Mouse (Mus musculus): ENCODE measurements around the gene Ubtd1. TPM values are rescaled to one million over a fixed set of nuclear protein-coding genes. Genes with fewer than 3 reads are reported as not detected.

The Ubtd1 gene
- polyA plus RNA-seq, 1 experiment from 2014 or later = 6.7 TPM

DNA sequence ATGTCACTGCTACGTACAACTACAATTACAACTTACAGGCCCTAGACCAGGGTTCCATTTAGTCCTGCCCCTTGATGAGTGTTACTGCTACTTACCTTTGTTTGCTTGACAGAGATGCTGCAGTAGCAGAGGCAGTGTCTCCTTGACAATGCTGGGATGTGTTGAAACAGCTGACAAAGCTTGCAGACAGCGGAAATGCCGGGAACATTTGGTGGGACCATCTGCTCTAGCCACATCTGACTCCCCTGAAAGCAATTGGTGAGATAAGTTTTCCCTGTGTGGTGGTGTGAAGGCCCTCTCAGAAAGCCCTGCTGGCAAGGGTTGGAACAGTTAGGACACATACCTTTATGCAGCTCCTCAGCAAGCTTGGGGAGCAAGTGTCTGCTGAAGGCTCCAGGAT is 28.0 kb upstream of the Ubtd1 start:
- Histone ChIP-seq H3K27me3 (replicated peaks; ENCODE audit: control insufficient read depth, insufficient read depth, low read length) (no peaks in the 10 kb centered on the region), H3K36me3 (ENCODE audit: control insufficient read depth, insufficient read depth, low read length) (peaks cover 49% of the 10 kb centered on the region), H3K4me1 (replicated peaks; ENCODE audit: control insufficient read depth, insufficient read depth, low read length) (no peaks in the 10 kb centered on the region), H3K9me3 (ENCODE audit: control insufficient read depth, low read length) (no peaks in the 10 kb centered on the region), H3K27ac (ENCODE audit: low read depth, low read length) (no peak overlapping the region), H3K4me2 (no peak overlapping the region), H3K9ac (ENCODE audit: low read depth, low read length) (no peak overlapping the region), H3K4me3 (ENCODE audit: low read depth, low read length) (no peak overlapping the region)
- DNase-seq (ENCODE audit: low spot score) (no peak), ATAC-seq (replicated peaks; ENCODE audit: low FRiP score) (no peak)
- WGBS = 92% methylated on average over 3 of the region's 3 CpGs

DNA sequence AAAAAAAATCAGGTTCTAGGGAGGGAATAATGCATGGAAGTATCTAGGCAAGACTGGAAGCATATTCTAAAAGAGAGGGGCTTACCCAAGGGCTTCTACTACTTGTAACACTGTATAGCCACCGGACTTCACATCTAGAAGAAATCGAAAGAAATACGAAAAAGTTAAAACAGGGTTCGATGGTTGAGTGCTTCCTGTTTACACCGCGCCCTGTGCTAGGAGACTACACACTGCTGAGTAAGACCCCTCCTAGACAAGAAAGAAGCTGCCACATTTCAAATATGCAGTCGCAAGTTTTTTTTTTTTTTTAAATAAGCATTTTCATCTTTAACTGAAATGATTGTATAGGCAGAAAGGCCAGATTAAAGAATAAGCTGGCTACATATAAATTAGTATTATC is 11.9 kb upstream of the Ubtd1 start:
- Histone ChIP-seq H3K27ac (ENCODE audit: low read depth, low read length) (no peak overlapping the region), H3K4me1 (replicated peaks; ENCODE audit: control insufficient read depth, insufficient read depth, low read length) (no peaks in the 10 kb centered on the region), H3K4me2 (no peak overlapping the region), H3K36me3 (ENCODE audit: control insufficient read depth, insufficient read depth, low read length) (peaks cover 10% of the 10 kb centered on the region; the same call in 1 of the 2 replicates), H3K9me3 (ENCODE audit: control insufficient read depth, low read length) (no peaks in the 10 kb centered on the region), H3K9ac (ENCODE audit: low read depth, low read length) (no peak overlapping the region), H3K4me3 (ENCODE audit: low read depth, low read length) (no peak overlapping the region), H3K27me3 (replicated peaks; ENCODE audit: control insufficient read depth, insufficient read depth, low read length) (no peaks in the 10 kb centered on the region)
- ATAC-seq (replicated peaks; ENCODE audit: low FRiP score) (no peak), DNase-seq (ENCODE audit: low spot score) (no peak)
- WGBS = 93% methylated on average over 7 of the region's 7 CpGs

DNA sequence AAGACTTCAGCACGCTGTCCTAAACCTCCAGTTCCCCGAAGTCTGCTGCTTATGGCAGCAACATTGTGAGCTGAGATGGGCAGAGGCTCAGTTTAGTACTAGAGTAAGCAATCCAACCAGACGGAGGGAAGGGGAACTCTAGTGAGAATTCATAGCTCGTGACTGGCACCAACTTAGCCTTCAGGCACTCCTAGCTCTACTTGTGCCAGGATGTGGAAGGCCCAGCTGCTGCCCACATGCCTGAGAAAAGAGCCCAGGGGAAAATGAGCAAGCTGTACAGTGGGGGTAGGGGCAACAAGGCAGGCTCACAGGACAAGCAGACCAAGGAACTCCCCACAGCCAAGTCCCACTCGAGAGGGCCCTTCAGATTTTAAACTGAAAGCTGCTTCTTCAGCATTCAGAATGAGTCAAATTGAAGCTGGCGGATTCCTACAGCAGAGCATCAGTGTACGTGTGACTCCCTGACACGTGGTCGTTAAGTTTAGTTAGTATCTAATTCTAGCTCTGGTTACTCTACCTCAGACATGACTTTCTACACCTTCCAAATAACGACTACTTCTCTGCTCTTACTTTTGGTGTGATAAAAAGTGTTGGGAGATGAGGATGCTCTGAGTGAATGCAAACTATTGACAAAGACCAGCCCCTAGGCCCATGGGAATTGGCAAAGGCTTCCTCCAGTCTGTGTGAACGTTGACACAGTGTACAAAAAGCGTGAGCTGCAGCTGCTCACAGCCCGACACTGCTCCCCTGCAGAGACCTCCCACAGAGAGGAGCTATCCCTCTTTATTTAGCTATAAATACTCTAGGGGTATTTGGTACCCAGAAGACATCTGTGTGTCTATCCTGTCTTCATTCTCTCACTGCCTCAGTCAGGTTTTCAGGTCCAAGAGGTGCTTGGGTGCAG is 7.4 kb upstream of the Ubtd1 start:
- no peak overlapping the region for H3K27ac ChIP-seq (ENCODE audit: low read depth, low read length)
- no peak for ATAC-seq (replicated peaks; ENCODE audit: low FRiP score)

DNA sequence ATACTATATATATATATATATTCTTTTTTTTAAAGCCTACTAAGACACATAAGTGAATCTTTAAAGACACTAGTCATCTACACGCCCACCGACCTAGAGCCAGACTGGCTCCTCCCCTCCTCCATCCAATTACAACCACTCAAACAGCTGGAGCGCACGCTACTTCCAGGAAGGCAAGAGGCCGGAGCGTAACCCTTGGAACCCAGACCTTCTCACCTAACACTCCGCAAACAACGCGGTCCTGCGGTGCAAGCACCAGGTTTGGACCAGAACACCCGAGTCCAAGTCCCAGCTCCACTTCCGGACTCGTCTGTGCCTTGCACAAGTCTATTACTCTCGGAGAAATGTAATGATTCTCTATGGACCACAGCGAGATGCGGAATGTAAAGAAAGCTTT is 1.1 kb upstream of the Ubtd1 start:
- Histone ChIP-seq H3K9me3 (ENCODE audit: control insufficient read depth, low read length) (no peaks in the 10 kb centered on the region), H3K4me2 (peak overlapping the region; percentile 100), H3K9ac (ENCODE audit: low read depth, low read length) (peak overlapping the region; percentile 78), H3K27me3 (replicated peaks; ENCODE audit: control insufficient read depth, insufficient read depth, low read length) (peaks cover 2% of the 10 kb centered on the region; the same call in 1 of the 2 replicates), H3K4me3 (ENCODE audit: low read depth, low read length) (peak overlapping the region; percentile 90), H3K4me1 (replicated peaks; ENCODE audit: control insufficient read depth, insufficient read depth, low read length) (peaks cover 8% of the 10 kb centered on the region; the same call in 1 of the 2 replicates), H3K36me3 (ENCODE audit: control insufficient read depth, insufficient read depth, low read length) (no peaks in the 10 kb centered on the region), H3K27ac (ENCODE audit: low read depth, low read length) (peak overlapping the region; percentile 75)
- ATAC-seq (replicated peaks; ENCODE audit: low FRiP score) = no peak
- WGBS = under 1% methylated on average over 16 of the region's 16 CpGs
- no peak for DNase-seq (ENCODE audit: low spot score)

More for the DNA sequence above, 7.4 kb upstream of the Ubtd1 start:
- DNase-seq (ENCODE audit: low spot score) = no peak
- WGBS = 82% methylated on average over 13 of the region's 13 CpGs
- H3K4me3 ChIP-seq (ENCODE audit: low read depth, low read length) = no peak overlapping the region
- H3K9ac ChIP-seq (ENCODE audit: low read depth, low read length) = no peak overlapping the region
- no peaks in the 10 kb centered on the region for H3K27me3 ChIP-seq (replicated peaks; ENCODE audit: control insufficient read depth, insufficient read depth, low read length)
- H3K4me1 ChIP-seq (replicated peaks; ENCODE audit: control insufficient read depth, insufficient read depth, low read length) = peaks cover under 1% of the 10 kb centered on the region; the same call in 1 of the 2 replicates
- no peaks in the 10 kb centered on the region for H3K9me3 ChIP-seq (ENCODE audit: control insufficient read depth, low read length)
- no peak overlapping the region for H3K4me2 ChIP-seq
- H3K36me3 ChIP-seq (ENCODE audit: control insufficient read depth, insufficient read depth, low read length) = peaks cover 2% of the 10 kb centered on the region; the same call in 1 of the 2 replicates

DNA sequence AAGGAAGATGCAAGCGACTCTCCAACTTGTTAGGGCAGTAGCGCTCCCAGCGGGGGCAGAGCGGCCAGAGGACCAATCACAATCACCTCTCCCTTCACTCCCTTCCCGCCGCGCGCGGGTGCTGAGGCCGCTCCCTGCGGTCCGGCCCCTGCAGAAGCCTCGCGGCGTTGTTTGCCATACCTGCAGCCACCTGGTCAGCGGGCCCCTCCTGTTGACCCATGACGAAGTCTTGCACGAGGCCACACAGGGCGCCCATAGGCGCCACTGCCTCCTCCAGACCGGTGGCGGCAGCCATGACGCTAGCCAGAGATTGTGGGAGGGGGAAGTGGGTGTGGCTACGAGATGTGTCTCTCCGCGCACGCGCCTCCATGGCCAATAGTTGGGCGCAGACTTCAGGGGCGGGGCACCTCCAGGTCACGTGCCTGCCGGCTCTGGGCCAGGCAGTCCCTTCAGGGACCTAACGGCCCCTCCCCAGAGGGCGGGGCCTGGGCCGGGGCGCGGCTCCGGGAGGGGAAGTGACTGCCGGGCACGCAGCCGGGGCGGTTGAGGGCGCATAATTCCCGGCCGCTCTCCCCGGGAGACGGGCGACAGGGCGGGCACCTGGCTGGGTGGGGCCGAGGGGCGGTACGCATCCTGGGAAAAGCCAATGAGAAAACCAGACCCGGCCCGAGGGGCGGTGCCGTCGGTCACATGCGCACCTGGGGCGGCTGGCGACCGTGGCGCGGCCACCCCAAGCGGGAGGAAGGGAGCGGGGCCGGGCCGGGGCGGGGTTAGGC is 556 bp upstream of the Ubtd1 start, which contains the start of gene Mms19:
Gene Mms19 (minus strand): TSS at position 339 of the 776 bp plus-strand sequence.
- Histone ChIP-seq H3K9ac (ENCODE audit: low read depth, low read length) (peak within 1 kb of the TSS; percentile 78), H3K4me3 (ENCODE audit: low read depth, low read length) (peak within 1 kb of the TSS; percentile 90), H3K27ac (ENCODE audit: low read depth, low read length) (peak within 1 kb of the TSS; percentile 79), H3K4me2 (peak within 1 kb of the TSS; percentile 100), H3K4me1 (replicated peaks; ENCODE audit: control insufficient read depth, insufficient read depth, low read length) (peaks cover 8% of the 10 kb centered on the region; the same call in 1 of the 2 replicates), H3K9me3 (ENCODE audit: control insufficient read depth, low read length) (no peaks in the 10 kb centered on the region), H3K27me3 (replicated peaks; ENCODE audit: control insufficient read depth, insufficient read depth, low read length) (peaks cover 2% of the 10 kb centered on the region; the same call in 1 of the 2 replicates), H3K36me3 (ENCODE audit: control insufficient read depth, insufficient read depth, low read length) (no peaks in the 10 kb centered on the region)
- under 1% methylated on average over 61 of the region's 68 CpGs for WGBS
- DNase-seq (ENCODE audit: low spot score) = peak; percentile 98
- peak; percentile 94 for ATAC-seq (replicated peaks; ENCODE audit: low FRiP score)

DNA sequence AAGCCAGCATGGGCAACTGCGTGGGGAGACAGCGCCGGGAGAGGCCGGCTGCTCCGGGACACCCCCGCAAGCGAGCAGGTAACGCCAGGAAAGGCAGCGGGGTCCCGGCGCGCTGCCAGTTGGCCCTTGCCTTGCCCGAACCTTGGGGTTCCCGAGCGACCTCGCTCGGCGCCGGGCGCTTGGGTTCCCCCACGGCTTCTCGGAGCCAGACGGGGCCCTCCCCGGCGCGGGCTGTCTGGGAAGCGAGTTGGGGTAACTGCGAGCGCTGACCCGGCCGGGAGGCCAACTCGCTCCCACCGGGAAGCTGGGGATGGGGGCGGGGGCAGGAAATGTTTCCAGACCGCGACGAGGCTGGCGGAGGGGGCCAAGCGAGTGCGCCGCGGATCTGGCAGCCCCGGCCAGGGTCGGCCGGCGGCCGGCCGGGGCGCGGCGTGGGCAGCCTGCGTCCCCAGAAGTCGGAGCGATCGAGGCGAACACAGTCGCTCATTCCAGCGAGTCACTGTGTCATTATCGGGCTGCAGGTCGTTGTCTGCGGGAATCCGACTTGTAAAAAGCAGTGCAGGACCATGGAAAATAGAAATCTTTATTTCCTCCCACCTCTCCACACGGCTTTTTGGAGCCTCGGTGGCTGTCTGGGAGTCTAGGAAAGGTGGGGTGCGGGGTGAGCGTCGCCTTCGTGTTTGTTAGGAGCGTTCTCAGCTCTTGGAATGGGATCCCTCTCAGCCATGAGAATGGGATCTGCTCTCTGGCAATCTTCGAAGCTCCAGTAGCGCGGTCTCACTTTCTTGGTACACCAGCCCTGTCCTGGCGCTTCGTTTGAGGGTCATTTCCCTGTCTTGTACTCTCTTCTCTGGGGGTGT is 598 bp downstream of the Ubtd1 start:
- Histone ChIP-seq H3K27ac (ENCODE audit: low read depth, low read length) (peak overlapping the region; percentile 79), H3K4me2 (peak overlapping the region; percentile 100), H3K27me3 (replicated peaks; ENCODE audit: control insufficient read depth, insufficient read depth, low read length) (peaks cover 2% of the 10 kb centered on the region; the same call in 1 of the 2 replicates), H3K9me3 (ENCODE audit: control insufficient read depth, low read length) (no peaks in the 10 kb centered on the region), H3K4me1 (replicated peaks; ENCODE audit: control insufficient read depth, insufficient read depth, low read length) (peaks cover 8% of the 10 kb centered on the region; the same call in 1 of the 2 replicates), H3K4me3 (ENCODE audit: low read depth, low read length) (peak overlapping the region; percentile 90), H3K9ac (ENCODE audit: low read depth, low read length) (peak overlapping the region; percentile 78), H3K36me3 (ENCODE audit: control insufficient read depth, insufficient read depth, low read length) (no peaks in the 10 kb centered on the region)
- WGBS = under 1% methylated on average over 74 of the region's 74 CpGs
- ATAC-seq (replicated peaks; ENCODE audit: low FRiP score) (no peak), DNase-seq (ENCODE audit: low spot score) (peak; percentile 41)

DNA sequence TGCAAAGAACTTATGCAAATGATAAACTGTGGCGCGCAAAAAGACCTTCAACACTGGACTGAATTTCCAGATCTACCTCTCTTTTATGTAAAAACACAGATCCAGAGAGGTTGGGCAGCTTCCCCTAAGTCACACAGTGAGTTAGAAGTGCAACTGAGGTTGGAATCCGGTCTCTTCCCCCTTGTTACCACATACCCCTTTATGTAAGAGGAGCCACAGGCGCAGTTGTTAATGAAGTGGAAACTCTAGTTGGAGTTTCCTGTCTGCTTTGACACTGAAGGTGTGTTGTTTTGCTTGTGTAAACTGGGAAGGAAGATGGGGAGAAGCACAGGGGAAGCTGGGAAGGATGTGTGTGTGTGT is 1.2 kb downstream of the Ubtd1 start:
- ATAC-seq (replicated peaks; ENCODE audit: low FRiP score) = no peak
- no peaks in the 10 kb centered on the region for H3K36me3 ChIP-seq (ENCODE audit: control insufficient read depth, insufficient read depth, low read length)
- peaks cover 8% of the 10 kb centered on the region; the same call in 1 of the 2 replicates for H3K4me1 ChIP-seq (replicated peaks; ENCODE audit: control insufficient read depth, insufficient read depth, low read length)
- H3K4me3 ChIP-seq (ENCODE audit: low read depth, low read length) = peak overlapping the region; percentile 90
- H3K27me3 ChIP-seq (replicated peaks; ENCODE audit: control insufficient read depth, insufficient read depth, low read length) = peaks cover 2% of the 10 kb centered on the region; the same call in 1 of the 2 replicates
- 6% methylated on average over 4 of the region's 4 CpGs for WGBS
- peak overlapping the region; percentile 78 for H3K9ac ChIP-seq (ENCODE audit: low read depth, low read length)
- H3K9me3 ChIP-seq (ENCODE audit: control insufficient read depth, low read length) = no peaks in the 10 kb centered on the region
- H3K27ac ChIP-seq (ENCODE audit: low read depth, low read length) = peak overlapping the region; percentile 79; the same call in 1 of the 2 replicates
- DNase-seq (ENCODE audit: low spot score) = no peak
- peak overlapping the region; percentile 100 for H3K4me2 ChIP-seq

DNA sequence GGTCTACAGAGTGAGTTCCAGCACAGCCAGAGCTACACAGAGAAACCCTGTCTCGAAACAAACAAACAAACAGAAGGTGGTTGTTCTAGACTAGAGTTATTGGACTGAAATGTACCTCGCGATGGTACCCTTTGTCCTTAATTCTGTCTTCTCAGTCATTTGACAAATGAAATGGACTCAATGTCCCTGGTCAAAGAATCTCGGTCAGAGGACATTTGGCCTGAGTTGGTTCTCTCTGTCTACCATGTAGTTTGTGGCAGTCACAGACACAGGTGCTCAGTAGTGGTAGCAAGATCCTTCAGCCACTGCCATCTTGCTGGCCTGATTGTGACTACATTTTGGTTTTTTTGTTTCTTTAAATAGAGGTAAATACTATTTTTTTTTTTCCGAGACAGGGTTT is 4.4 kb downstream of the Ubtd1 start:
- 88% methylated on average over 5 of the region's 5 CpGs for WGBS
- Histone ChIP-seq H3K4me2 (no peak overlapping the region), H3K27me3 (replicated peaks; ENCODE audit: control insufficient read depth, insufficient read depth, low read length) (peaks cover 2% of the 10 kb centered on the region; the same call in 1 of the 2 replicates), H3K9ac (ENCODE audit: low read depth, low read length) (no peak overlapping the region), H3K36me3 (ENCODE audit: control insufficient read depth, insufficient read depth, low read length) (no peaks in the 10 kb centered on the region), H3K4me1 (replicated peaks; ENCODE audit: control insufficient read depth, insufficient read depth, low read length) (peaks cover 7% of the 10 kb centered on the region; the same call in 1 of the 2 replicates), H3K4me3 (ENCODE audit: low read depth, low read length) (no peak overlapping the region), H3K9me3 (ENCODE audit: control insufficient read depth, low read length) (no peaks in the 10 kb centered on the region), H3K27ac (ENCODE audit: low read depth, low read length) (no peak overlapping the region)
- ATAC-seq (replicated peaks; ENCODE audit: low FRiP score) (no peak), DNase-seq (ENCODE audit: low spot score) (no peak)

Measured in liver, embryonic 11.5 days (tissue).